Mouse (Mus musculus) Patski (cell line): Measurements from ENCODE around the gene Gabbr2. TPM values are rescaled to one million over a fixed set of nuclear protein-coding genes. Genes with fewer than 3 reads are reported as not detected.

Experiments
- ATAC-seq: fragments of 100-300 bp; one replicate; pipeline ENCODE4 v1.8.0; 2021
- CTCF ChIA-PET: fragments of 350-600 bp; sonication (Branson Sonifier 250); formaldehyde crosslinking; loops from one replicate; lab custom pipeline; 2022; ENCODE audit warnings: inconsistent platforms; lab: Charles Lee
- POLR2A ChIA-PET: fragments of 350-600 bp; sonication (Branson Sonifier 250); formaldehyde crosslinking; loops from one replicate; lab custom pipeline; 2022; ENCODE audit warnings: antibody characterized with exemption, inconsistent platforms; lab: Charles Lee
- DNase-seq: peaks from one replicate; pipeline ENCODE4 v3.0.0-alpha.2; 2011; ENCODE audit warnings: low read depth, low spot score
- H3K27me3 ChIP-seq: fragments of 371-371 bp; one replicate; pipeline ENCODE4 v1.5.1; 2021
- CTCF ChIP-seq: fragments of 100-300 bp; IDR thresholded peaks from one replicate; pipeline ENCODE4 v1.5.1; 2021
- in situ Hi-C: fragments of 300-500 bp; cut with MboI; formaldehyde crosslinking; loops from 3 replicates; pipeline ENCODE4 v1.11.1; 2018; ENCODE audit warnings: low pct_unique_long_range_greater_than_20kb, mixed read lengths
- polyA plus RNA-seq: library from polyadenylated mRNA; unstranded; gene quantifications from one replicate; pipeline ENCODE4 v1.2.3, GENCODE M21; 2021

The Gabbr2 gene
- polyA plus RNA-seq, 1 experiment from 2014 or later = not detected

DNA sequence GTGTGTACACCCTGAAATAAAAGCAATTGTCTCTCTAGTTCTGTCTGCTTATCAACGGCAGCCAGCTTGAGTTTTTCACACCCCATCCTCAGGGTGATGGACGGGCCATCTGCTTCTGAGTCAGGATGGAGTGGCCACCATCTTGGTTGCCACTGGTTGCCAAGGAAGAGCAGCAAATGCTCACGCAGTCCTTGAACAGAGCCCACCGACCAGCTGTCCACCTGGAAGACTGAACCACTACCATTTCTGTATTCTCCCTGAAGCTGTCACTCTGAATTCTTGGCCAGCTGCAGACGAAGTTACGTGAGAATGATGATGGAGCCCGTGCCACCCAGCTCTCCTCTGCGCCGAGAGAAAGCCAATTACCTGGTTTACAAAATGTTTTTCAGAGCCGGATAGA is 102.5 kb downstream of the Gabbr2 start:
- in situ Hi-C loops = no loop called here
- no peak for ATAC-seq
- TF ChIP-seq CTCF = no peak
- CTCF ChIA-PET = no interaction called here
- POLR2A ChIA-PET = no interaction called here
- no peak for DNase-seq
- peaks cover 10% of the 10 kb centered on the region for H3K27me3 ChIP-seq

DNA sequence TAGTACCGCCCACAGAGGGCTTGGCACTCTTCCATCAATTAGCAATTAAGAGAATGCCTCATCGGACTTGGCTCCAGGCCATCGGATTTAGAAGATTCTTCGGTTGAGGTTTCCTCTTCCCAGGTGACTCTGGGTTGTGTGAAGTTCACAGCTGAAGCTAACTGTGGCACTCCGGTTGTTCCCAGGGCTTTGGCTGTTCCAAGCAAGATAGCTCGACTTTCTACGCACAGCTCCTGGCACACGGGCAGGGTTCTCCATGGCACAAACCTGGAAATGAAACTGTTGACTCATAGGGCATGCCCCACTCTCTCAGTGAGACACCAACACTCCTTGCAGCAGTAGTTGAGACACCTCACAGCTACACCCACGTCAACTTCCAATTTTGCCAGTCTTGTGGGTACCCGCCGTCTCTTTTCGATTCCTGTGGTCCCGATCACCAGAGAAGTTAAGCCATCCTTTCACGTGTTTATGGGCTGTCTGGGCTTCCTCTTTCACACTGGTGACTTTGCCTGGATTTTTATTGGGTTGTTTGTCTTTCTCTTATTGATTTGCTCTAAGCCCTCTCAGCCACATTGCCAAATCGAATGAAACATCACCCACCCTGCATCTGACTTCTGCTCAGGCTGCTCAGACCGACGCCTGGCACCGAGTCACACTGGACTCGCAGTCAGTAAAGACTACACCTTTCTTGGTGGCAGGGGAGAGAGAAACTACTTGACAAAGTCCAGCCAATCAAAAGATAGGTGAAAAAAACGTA is 105.9 kb downstream of the Gabbr2 start:
- in situ Hi-C loops = no loop called here
- H3K27me3 ChIP-seq = peaks cover 10% of the 10 kb centered on the region
- no peak for TF ChIP-seq CTCF
- CTCF ChIA-PET = no interaction called here
- no peak for ATAC-seq
- POLR2A ChIA-PET = no interaction called here
- no peak for DNase-seq

DNA sequence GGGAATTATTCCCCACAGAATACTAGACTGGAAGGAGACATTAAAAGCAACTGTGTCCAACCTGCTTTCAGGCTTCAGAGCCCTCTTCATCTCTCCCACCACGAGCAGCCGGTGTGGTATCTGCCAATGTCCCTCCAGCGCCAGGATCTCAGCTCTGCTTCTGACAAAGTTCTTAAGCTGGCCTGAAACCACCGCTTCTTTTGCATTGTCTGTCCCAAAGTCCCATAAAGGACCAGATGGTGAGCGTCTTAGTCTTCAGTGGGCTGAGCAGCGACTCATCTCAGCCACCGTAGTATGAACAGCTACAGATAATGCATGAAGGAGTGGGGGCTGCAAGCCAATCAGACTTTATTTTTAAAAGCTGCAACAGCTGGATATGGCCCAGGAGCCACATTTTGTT is 107.5 kb downstream of the Gabbr2 start:
- DNase-seq = no peak

DNA sequence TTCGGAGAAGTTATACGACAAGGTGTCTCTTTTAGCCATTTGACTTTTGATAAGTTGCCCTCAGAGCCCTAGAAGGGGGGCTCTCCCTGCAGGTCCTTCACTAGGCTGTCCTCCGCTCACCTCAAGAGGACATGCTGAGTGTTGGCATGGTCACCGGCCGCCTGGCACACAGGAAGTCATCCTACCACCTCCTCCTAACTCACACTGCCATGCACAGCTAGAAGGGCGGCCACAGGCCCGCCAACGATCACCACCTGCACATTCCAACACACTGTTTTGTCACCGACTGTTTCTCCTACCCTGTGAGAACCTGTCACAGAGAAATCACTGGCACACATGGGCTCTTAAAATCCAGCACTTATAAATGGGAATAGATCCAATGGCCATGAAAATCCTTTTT is 108.1 kb downstream of the Gabbr2 start:
- ATAC-seq (no peak), DNase-seq (no peak)
- H3K27me3 ChIP-seq = peaks cover 12% of the 10 kb centered on the region
- POLR2A ChIA-PET = no interaction called here
- TF ChIP-seq CTCF = no peak
- in situ Hi-C loops = no loop called here
- CTCF ChIA-PET = no interaction called here

More for the DNA sequence above, 107.5 kb downstream of the Gabbr2 start:
- in situ Hi-C loops = no loop called here
- ChIA-PET POLR2A (no interaction called here), CTCF (no interaction called here)
- H3K27me3 ChIP-seq = peaks cover 13% of the 10 kb centered on the region
- TF ChIP-seq CTCF = no peak
- ATAC-seq = no peak

DNA sequence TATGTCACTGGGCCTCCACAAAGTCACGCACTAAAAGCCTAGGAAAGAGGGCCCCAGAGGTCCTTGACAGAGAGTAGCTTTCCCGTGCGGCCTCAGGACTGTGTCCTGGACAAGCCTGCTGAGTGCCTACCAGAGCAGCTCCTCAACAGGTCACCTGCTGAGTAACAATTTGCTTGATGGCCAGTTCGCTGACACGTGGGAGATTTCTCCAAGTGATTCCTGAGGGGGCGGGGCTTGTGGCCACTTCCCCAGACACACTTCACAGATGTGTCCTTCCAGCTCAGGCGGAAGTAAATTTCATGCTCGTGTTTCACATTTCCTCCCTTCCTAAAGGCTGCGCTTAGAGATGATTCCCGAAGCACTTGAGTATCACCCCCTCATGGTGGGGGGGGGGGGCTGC is 108.6 kb downstream of the Gabbr2 start:
- CTCF ChIA-PET = no interaction called here

DNA sequence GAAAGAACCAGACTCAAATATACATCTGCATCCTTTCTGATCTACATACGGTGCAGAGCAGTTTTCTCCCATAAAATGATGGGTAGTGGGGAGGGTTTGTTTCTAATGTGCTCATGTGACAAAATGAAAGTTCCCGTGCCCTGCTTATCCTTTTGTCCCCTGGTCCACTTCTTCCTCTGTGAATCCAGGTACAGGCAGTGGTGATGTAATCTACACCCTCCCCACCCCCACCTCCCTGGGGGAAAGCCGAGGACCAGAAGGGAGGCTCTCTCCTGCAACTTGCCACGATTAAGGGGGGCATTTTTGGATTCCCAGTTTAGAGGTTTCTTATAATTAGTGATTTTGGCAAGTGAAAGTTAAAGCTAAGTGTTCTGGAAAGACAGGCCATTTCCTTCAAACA is 110.4 kb downstream of the Gabbr2 start:
- in situ Hi-C loops = no loop called here
- no peak for ATAC-seq
- no peak for TF ChIP-seq CTCF
- DNase-seq = no peak
- POLR2A ChIA-PET = no interaction called here
- H3K27me3 ChIP-seq = peaks cover 16% of the 10 kb centered on the region
- CTCF ChIA-PET = interaction anchor here (0.6 kb wide), 1 partner anchor 12 kb away, joined by 3 read pairs; no protein-coding TSS in a partner anchor

More for the DNA sequence above, 108.6 kb downstream of the Gabbr2 start:
- no peak for TF ChIP-seq CTCF
- ATAC-seq = no peak
- no peak for DNase-seq
- peaks cover 12% of the 10 kb centered on the region for H3K27me3 ChIP-seq
- in situ Hi-C loops = no loop called here
- POLR2A ChIA-PET = no interaction called here

DNA sequence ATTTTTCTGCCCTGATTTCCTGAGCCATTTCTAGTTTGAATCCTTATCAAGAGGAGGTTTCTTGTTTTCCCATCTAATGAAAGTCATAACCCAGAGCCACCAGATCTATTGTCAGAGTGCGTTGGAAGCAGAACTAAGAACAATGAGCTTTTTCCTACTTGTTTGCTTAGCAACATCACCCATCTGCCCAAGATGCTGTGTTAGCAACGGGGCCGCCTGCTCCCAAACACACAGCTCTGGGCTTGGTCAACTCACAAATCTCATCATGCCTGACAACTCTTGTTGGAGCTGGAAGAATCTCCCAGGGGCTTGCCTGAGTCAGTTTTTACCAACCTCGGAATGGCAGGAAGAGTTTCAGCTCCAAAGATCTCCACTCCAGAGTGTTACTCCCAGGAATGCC is 111.7 kb downstream of the Gabbr2 start:
- peaks cover 22% of the 10 kb centered on the region for H3K27me3 ChIP-seq
- ATAC-seq (no peak), DNase-seq (no peak)
- ChIA-PET CTCF (no interaction called here), POLR2A (no interaction called here)
- no peak for TF ChIP-seq CTCF
- in situ Hi-C loops = no loop called here

DNA sequence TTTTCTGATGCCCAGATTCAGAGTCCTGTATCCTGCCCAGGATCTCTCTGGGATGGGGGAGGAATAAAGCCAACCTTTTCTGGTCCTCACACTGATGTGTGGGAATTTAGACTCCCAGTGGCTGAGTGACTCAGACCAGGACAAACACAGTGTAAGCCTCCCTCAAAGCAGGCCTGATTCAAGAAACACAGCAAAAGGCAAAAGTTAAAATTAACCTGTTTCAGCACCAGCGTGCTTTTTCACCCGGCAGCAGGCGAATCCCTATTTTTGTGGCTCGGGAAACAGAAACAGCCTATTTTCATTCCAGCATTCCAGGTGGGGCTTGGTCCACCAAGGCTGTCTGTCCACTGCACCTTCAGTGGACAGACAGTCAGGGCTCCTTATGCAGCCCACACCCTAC is 118.9 kb downstream of the Gabbr2 start:
- ATAC-seq (no peak), DNase-seq (no peak)
- peaks cover 22% of the 10 kb centered on the region for H3K27me3 ChIP-seq
- POLR2A ChIA-PET = no interaction called here
- TF ChIP-seq CTCF = no peak
- in situ Hi-C loops = no loop called here
- CTCF ChIA-PET = no interaction called here

DNA sequence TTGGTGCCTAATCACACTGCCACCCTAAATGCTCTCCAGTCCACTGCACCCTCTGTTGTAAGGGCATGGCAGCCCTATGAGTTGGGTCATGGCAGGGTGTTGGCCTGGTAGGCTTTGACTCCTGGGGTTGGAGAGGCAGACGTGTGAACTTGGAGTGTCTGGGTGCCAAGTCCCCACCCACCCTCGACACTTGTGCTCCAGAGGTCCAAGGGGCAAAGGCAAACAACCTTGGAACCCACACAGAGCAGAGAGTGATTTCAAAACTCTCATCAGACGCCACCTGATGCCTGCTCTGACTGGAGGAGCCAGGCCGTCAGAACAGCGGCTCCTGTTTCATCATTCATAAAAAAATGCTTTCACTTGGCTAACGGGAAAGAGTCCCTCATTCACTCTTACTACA is 121.5 kb downstream of the Gabbr2 start:
- H3K27me3 ChIP-seq = peaks cover 12% of the 10 kb centered on the region
- POLR2A ChIA-PET = no interaction called here
- no peak for TF ChIP-seq CTCF
- ATAC-seq = no peak
- in situ Hi-C loops = no loop called here
- no peak for DNase-seq
- CTCF ChIA-PET = no interaction called here

DNA sequence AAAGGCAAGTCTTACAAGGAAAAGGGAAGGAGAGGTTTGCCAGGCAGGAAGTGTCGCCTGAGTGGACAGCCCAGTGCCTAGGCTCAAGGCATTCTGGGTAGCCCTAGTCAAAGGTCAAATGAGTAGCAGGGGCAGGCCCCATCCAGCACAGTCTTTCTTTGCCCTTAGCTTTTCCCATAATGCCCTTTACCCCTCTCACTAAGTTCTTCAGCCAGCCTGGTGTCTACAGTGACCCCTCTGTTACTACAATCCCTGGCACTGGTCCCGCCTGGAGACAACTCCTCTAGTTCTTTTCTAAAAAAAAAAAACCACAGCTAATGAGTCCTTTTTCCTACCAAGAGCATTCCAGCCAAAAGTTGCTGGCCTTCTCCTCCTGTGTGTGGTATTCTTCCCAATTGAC is 122.3 kb downstream of the Gabbr2 start:
- DNase-seq (no peak), ATAC-seq (no peak)
- no peak for TF ChIP-seq CTCF
- POLR2A ChIA-PET = no interaction called here
- CTCF ChIA-PET = interaction anchor here (0.9 kb wide), 1 partner anchor 12 kb away, joined by 3 read pairs; no protein-coding TSS in a partner anchor
- in situ Hi-C loops = no loop called here
- H3K27me3 ChIP-seq = peaks cover 11% of the 10 kb centered on the region

DNA sequence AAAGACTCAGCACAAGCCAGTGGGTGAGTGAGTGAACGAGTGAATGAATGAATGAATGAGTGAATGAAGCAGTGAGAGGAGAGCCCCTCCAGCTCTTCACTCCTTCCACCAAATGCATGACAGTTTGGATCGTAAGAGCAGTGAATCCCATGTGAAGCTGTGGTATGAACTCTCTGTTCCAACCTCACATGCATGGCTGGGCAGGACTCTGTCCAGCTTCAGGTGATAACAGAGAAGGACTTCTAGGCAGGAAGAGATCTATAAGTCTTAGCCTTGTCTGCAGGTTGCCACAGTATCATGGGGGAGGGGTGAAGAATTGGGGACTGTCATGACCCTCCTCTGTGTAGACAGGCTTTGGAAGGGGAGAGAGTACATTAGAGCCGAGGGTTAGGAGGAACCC is 122.8 kb downstream of the Gabbr2 start:
- POLR2A ChIA-PET = no interaction called here
- H3K27me3 ChIP-seq = peaks cover 11% of the 10 kb centered on the region
- CTCF ChIA-PET = interaction anchor here (0.9 kb wide), 1 partner anchor 12 kb away, joined by 3 read pairs; no protein-coding TSS in a partner anchor
- DNase-seq (no peak), ATAC-seq (no peak)
- no peak for TF ChIP-seq CTCF
- in situ Hi-C loops = no loop called here
